Mouse (Mus musculus): ENCODE data around the gene Dexi. TPM values are rescaled to one million over a fixed set of nuclear protein-coding genes. Genes with fewer than 3 reads are reported as not detected.
A peak's percentile ranks its signal among the peaks of the same experiment; 100 is the strongest.

Gene Dexi
- total and polyA plus RNA-seq, 2 experiments: 8.9 to 70.0 TPM

DNA sequence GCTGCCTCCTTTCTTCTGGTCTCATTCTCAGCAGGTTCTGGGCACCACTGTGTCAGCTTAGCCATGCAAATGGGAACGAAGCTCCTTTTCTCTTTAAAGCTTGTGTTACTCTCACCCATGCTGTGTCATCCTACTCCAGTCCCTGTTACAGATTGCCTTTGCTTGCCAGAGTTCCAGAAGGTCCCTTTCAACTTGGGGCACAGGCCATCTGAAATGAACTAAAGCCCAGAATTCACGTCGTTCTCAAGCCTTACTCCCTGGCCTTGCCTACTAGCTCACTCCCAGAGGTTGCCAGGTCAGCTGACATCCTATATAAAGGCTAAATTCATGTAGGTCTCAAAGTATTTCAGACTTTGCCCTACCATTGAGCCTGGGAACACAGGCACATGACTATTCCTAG lies 6.1 kb upstream of the Dexi start:
- TF ChIP-seq CTCF (IDR thresholded peaks at IDR 0.05; ENCODE audit: low read depth, low read length) (no peak), POLR2A (IDR thresholded peaks at IDR 0.05; ENCODE audit: extremely low read depth, insufficient read depth, low read length) (no peak)
- H3K4me3 ChIP-seq (ENCODE audit: insufficient read depth, low read depth, low read length): no peak overlapping the region
- peaks cover 52% of the 10 kb centered on the region for H3K79me2 ChIP-seq (ENCODE audit: control insufficient read depth, insufficient read depth, low read length)
- no peak for DNase-seq (ENCODE audit: extremely low read depth, low read depth, low spot score)
- no peak overlapping the region for H3K27ac ChIP-seq (replicated peaks; ENCODE audit: insufficient read depth, low read depth, low read length)
- H3K36me3 ChIP-seq (ENCODE audit: control insufficient read depth, insufficient read depth, low read length): no peaks in the 10 kb centered on the region
- WGBS: 69% methylated on average over 3 of the region's 3 CpGs
- H3K9ac ChIP-seq (ENCODE audit: low read depth, low read length): no peak overlapping the region
- H3K4me1 ChIP-seq (ENCODE audit: control insufficient read depth, insufficient read depth, low read length): peaks cover 4% of the 10 kb centered on the region; the same call in 1 of the 2 replicates
- H3K27me3 ChIP-seq (ENCODE audit: control insufficient read depth, insufficient read depth, low read length): no peaks in the 10 kb centered on the region

DNA sequence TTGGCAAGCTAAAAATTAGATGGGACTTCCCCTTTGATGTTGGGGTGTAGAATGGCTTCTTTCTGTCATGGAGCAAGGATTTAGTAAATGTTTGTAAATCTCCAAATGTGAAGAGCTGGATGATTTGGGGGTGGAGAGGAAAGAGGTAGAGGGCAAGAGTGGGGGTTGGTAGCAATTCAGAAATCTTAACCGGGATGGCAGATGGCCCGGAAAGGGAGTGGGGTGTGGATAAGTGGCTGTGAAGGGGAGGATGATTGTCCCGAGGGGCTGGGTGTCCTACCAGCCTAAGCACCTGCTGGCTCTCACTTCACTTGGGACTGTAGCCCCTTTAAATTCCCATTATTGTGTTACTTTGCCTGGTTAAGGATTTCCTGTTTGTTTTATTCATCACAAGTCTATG lies 4.0 kb upstream of the Dexi start:
- H3K27ac ChIP-seq (replicated peaks; ENCODE audit: insufficient read depth, low read depth, low read length): no peak overlapping the region
- WGBS: 59% methylated on average over 3 of the region's 3 CpGs
- peaks cover 4% of the 10 kb centered on the region; the same call in 1 of the 2 replicates for H3K4me1 ChIP-seq (ENCODE audit: control insufficient read depth, insufficient read depth, low read length)
- H3K4me3 ChIP-seq (ENCODE audit: insufficient read depth, low read depth, low read length): no peak overlapping the region
- peaks cover 56% of the 10 kb centered on the region for H3K79me2 ChIP-seq (ENCODE audit: control insufficient read depth, insufficient read depth, low read length)
- no peak overlapping the region for H3K9ac ChIP-seq (ENCODE audit: low read depth, low read length)
- DNase-seq (ENCODE audit: extremely low read depth, low read depth, low spot score): no peak
- no peaks in the 10 kb centered on the region for H3K27me3 ChIP-seq (ENCODE audit: control insufficient read depth, insufficient read depth, low read length)
- no peaks in the 10 kb centered on the region for H3K36me3 ChIP-seq (ENCODE audit: control insufficient read depth, insufficient read depth, low read length)
- no peak for TF ChIP-seq POLR2A (IDR thresholded peaks at IDR 0.05; ENCODE audit: extremely low read depth, insufficient read depth, low read length)
- no peak for TF ChIP-seq CTCF (IDR thresholded peaks at IDR 0.05; ENCODE audit: low read depth, low read length)

DNA sequence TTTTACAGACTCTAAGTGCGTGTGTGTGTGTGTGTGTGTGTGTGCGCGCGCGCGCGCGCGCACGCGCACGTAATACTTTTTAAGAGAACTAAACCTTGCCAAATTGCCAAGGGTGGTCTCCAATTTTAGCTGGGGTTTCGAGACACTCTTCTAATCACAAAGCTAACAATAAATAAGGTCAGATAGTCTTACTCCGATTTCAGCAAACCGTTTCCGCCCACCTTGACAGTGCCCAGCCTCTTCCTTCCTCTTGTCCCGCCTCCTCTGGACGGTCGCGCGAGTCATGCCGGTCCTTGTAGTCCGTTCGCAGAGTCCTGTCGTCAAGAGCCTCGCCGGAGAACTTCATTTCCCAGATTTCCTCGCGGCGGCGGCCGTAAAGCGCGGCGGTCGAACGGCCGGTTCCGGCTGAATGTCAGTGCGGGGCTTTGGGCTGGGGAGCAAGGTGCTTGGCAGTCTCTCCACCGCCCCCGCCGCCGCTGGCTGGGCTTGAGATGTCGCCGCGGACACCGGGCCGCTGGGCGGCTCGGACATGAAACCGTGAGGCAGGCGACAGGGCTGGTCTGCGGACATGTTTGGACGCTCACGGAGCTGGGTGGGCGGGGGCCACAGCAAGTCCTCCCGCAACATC lies 2.3 kb upstream of the Dexi start, which contains the start of gene Clec16a:
Gene Clec16a, plus strand, starts transcription at position 345 of the 628 bp plus-strand sequence.
- under 1% methylated on average over 58 of the region's 58 CpGs for WGBS
- peak; percentile 92 for DNase-seq (ENCODE audit: extremely low read depth, low read depth, low spot score)
- no peaks in the 10 kb centered on the region for H3K27me3 ChIP-seq (ENCODE audit: control insufficient read depth, insufficient read depth, low read length)
- peak within 1 kb of the TSS; percentile 96 for H3K9ac ChIP-seq (ENCODE audit: low read depth, low read length)
- peak within 1 kb of the TSS; percentile 73 for H3K27ac ChIP-seq (replicated peaks; ENCODE audit: insufficient read depth, low read depth, low read length)
- H3K4me1 ChIP-seq (ENCODE audit: control insufficient read depth, insufficient read depth, low read length): peaks cover 17% of the 10 kb centered on the region
- peaks cover 58% of the 10 kb centered on the region for H3K79me2 ChIP-seq (ENCODE audit: control insufficient read depth, insufficient read depth, low read length)
- no peak for TF ChIP-seq CTCF (IDR thresholded peaks at IDR 0.05; ENCODE audit: low read depth, low read length)
- TF ChIP-seq POLR2A (IDR thresholded peaks at IDR 0.05; ENCODE audit: extremely low read depth, insufficient read depth, low read length): no peak
- H3K36me3 ChIP-seq (ENCODE audit: control insufficient read depth, insufficient read depth, low read length): no peaks in the 10 kb centered on the region
- peak within 1 kb of the TSS; percentile 94 for H3K4me3 ChIP-seq (ENCODE audit: insufficient read depth, low read depth, low read length)

DNA sequence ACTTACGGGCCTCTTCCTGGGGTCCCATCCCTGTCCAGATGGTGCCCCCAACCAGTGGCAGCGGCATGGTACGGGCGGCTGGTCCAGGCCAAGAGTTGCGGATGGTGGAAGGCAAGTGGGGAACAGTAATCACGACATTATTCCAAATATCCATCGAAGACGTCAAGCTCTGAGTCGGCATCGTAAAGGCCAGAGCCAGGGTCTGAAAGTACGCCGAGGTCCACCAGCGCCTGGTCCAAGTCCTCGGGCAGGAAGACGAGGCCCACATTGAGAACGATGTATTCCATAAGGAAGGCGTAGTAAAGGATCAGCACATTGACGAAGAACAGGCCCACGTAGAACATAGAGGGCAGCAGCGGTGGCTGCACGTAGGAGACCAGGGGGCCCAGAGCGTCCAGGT lies 588 bp downstream of the Dexi start:
- no peaks in the 10 kb centered on the region for H3K27me3 ChIP-seq (ENCODE audit: control insufficient read depth, insufficient read depth, low read length)
- no peak for DNase-seq (ENCODE audit: extremely low read depth, low read depth, low spot score)
- peak overlapping the region; percentile 77 for H3K4me3 ChIP-seq (ENCODE audit: insufficient read depth, low read depth, low read length)
- H3K36me3 ChIP-seq (ENCODE audit: control insufficient read depth, insufficient read depth, low read length): no peaks in the 10 kb centered on the region
- peak overlapping the region; percentile 86 for H3K9ac ChIP-seq (ENCODE audit: low read depth, low read length)
- peaks cover 36% of the 10 kb centered on the region for H3K4me1 ChIP-seq (ENCODE audit: control insufficient read depth, insufficient read depth, low read length)
- peaks cover 51% of the 10 kb centered on the region; the same call in 1 of the 2 replicates for H3K79me2 ChIP-seq (ENCODE audit: control insufficient read depth, insufficient read depth, low read length)
- 8% methylated on average over 22 of the region's 22 CpGs for WGBS
- peak overlapping the region; percentile 75 for H3K27ac ChIP-seq (replicated peaks; ENCODE audit: insufficient read depth, low read depth, low read length)
- TF ChIP-seq POLR2A (IDR thresholded peaks at IDR 0.05; ENCODE audit: extremely low read depth, insufficient read depth, low read length): no peak
- TF ChIP-seq CTCF (IDR thresholded peaks at IDR 0.05; ENCODE audit: low read depth, low read length): no peak

DNA sequence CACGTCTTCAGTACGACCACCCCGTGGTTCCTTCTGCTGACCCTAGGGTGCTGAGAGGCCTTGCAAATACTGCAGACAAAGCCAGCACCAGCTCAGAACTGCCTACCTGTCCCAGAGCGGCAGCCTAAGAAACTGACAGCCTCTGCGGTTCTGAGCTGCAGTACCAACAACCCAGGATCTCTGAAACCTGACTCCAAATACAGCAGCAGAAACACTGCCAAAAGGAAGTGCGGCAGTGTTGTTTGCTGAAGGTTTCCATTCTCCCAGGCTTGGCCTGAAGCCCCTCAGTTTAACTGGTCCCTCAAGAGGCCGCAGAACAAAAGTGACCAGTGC lies 1.3 kb downstream of the Dexi start:
- peak overlapping the region; percentile 77 for H3K4me3 ChIP-seq (ENCODE audit: insufficient read depth, low read depth, low read length)
- DNase-seq (ENCODE audit: extremely low read depth, low read depth, low spot score): peak; percentile 76
- H3K27ac ChIP-seq (replicated peaks; ENCODE audit: insufficient read depth, low read depth, low read length): peak overlapping the region; percentile 75
- H3K36me3 ChIP-seq (ENCODE audit: control insufficient read depth, insufficient read depth, low read length): no peaks in the 10 kb centered on the region
- H3K9ac ChIP-seq (ENCODE audit: low read depth, low read length): peak overlapping the region; percentile 86
- no peaks in the 10 kb centered on the region for H3K27me3 ChIP-seq (ENCODE audit: control insufficient read depth, insufficient read depth, low read length)
- WGBS: 10% methylated on average over 7 of the region's 7 CpGs
- TF ChIP-seq CTCF (IDR thresholded peaks at IDR 0.05; ENCODE audit: low read depth, low read length): no peak
- no peak for TF ChIP-seq POLR2A (IDR thresholded peaks at IDR 0.05; ENCODE audit: extremely low read depth, insufficient read depth, low read length)
- H3K4me1 ChIP-seq (ENCODE audit: control insufficient read depth, insufficient read depth, low read length): peaks cover 38% of the 10 kb centered on the region
- H3K79me2 ChIP-seq (ENCODE audit: control insufficient read depth, insufficient read depth, low read length): peaks cover 47% of the 10 kb centered on the region; the same call in 1 of the 2 replicates
